In genomic region chr9:69758946-69759615, GRCm38 (mm10) we compare ENCODE assay signal across 9 mouse cellular contexts. TPM values are rescaled to one million over a fixed set of nuclear protein-coding genes. Genes with fewer than 3 reads are reported as not detected.
DNase-seq lines count a peak whose midpoint lies in the region; ATAC-seq and TF ChIP-seq lines count a peak whose summit lies in the region.
"Had no signal": no experiment of that assay in that cellular context is flagged by ENCODE, and none has a peak within 500 bp of the region (broad histone marks: within the 10 kb centered on the region; RNA-seq: fewer than 3 reads in every experiment).

No protein-coding gene starts in this region.

- H3K4me1 ChIP-seq in lung, postnatal 0 days (ENCODE audit: insufficient read depth, low read depth, low read length): no peaks in the 10 kb centered on the region
- H3K4me1 ChIP-seq in limb, embryonic 14.5 days (ENCODE audit: control insufficient read depth, insufficient read depth, low read length): peaks cover 3% of the 10 kb centered on the region; the same call in 1 of the 2 replicates

- no peak for TF ChIP-seq EP300 in lung, postnatal 0 days (IDR thresholded peaks at IDR 0.05)

- H3K27me3 ChIP-seq in lung, postnatal 0 days (replicated peaks; ENCODE audit: insufficient read depth, low read length): peaks cover 96% of the 10 kb centered on the region
- peaks cover 99% of the 10 kb centered on the region for H3K27me3 ChIP-seq in limb, embryonic 14.5 days (ENCODE audit: control insufficient read depth, insufficient read depth, low read length)

- 0 out of 2 replicates have a peak overlapping the region, but pooled peaks have one; percentile 1 for H3K4me3 ChIP-seq in lung, postnatal 0 days (ENCODE audit: low read depth, low read length)
- H3K4me3 ChIP-seq in limb, embryonic 14.5 days (replicated peaks; ENCODE audit: low read length): peak overlapping the region; percentile 11; the same call in 1 of the 2 replicates

- TF ChIP-seq POLR2A in limb, embryonic 14.5 days (IDR thresholded peaks at IDR 0.05; ENCODE audit: borderline replicate concordance, extremely low read depth, insufficient read depth, insufficient read length): no peak

- TF ChIP-seq CTCF in lung, postnatal 0 days (IDR thresholded peaks at IDR 0.05): no peak

- WGBS in lung, postnatal 0 days: 2% methylated on average over 42 of the region's 42 CpGs
- WGBS in limb, embryonic 14.5 days: 1% methylated on average over 42 of the region's 42 CpGs

- H3K4me2 ChIP-seq in lung, postnatal 0 days (replicated peaks; ENCODE audit: low read depth, low read length): peak overlapping the region; percentile 2; the same call in 1 of the 2 replicates
- peak overlapping the region; percentile 10; the same call in 1 of the 2 replicates for H3K4me2 ChIP-seq in limb, embryonic 14.5 days (replicated peaks; ENCODE audit: low read depth, low read length, severe bottlenecking)

- H3K9ac ChIP-seq in lung, postnatal 0 days (replicated peaks; ENCODE audit: low read depth): no peak overlapping the region
- no peak overlapping the region for H3K9ac ChIP-seq in limb, embryonic 14.5 days (ENCODE audit: low read depth, low read length, severe bottlenecking)

- no peak overlapping the region for H3K27ac ChIP-seq in lung, postnatal 0 days (ENCODE audit: low read length)
- H3K27ac ChIP-seq in limb, embryonic 14.5 days (replicated peaks; ENCODE audit: low read depth, low read length): no peak overlapping the region

- peak; percentile 14 to 17 for DNase-seq in cerebellum, postnatal 10 days
- no peak for DNase-seq in cerebellum, adult 11 months
- no peak for DNase-seq in lung, postnatal 0 days (ENCODE audit: low spot score)
- no peak for DNase-seq in lung, adult 18-20 months
- DNase-seq in limb, embryonic 14.5 days (ENCODE audit: low spot score): no peak
- peak; percentile 48 for DNase-seq in thymus, postnatal 25 days
- no peak for DNase-seq in layer of hippocampus, adult 18-20 months (ENCODE audit: low spot score in 2 of 2)
- DNase-seq in left cerebral cortex, adult 18-20 months (ENCODE audit: low spot score in 2 of 2): no peak
- DNase-seq: adrenal gland, adult 8-10 months had no signal

- no peaks in the 10 kb centered on the region for H3K36me3 ChIP-seq in lung, postnatal 0 days (ENCODE audit: insufficient read depth, low read length)
- no peaks in the 10 kb centered on the region for H3K36me3 ChIP-seq in limb, embryonic 14.5 days (ENCODE audit: control insufficient read depth, insufficient read depth, low read length)

- H3K9me3 ChIP-seq in lung, postnatal 0 days (ENCODE audit: low read length): no peaks in the 10 kb centered on the region
- H3K9me3 ChIP-seq in limb, embryonic 14.5 days (ENCODE audit: control insufficient read depth, low read length): no peaks in the 10 kb centered on the region

- no peak for ATAC-seq in lung, postnatal 0 days
- ATAC-seq in limb, embryonic 14.5 days (ENCODE audit: low FRiP score, low read depth): no peak

RNA-seq across cellular contexts. Expression of gene Foxb1, which starts 1.7 kb away (rescaled TPM):
- not detected in 2 replicates for polyA plus RNA-seq in lung, postnatal 0 days (2015; fragmentation: Nextera tagmentation; extraction: Ambion mirVana)
- polyA plus RNA-seq in limb, embryonic 14.5 days (2012; rRNA removed): 0.03 and 0.04 TPM in 2 replicates
- not detected in 2 replicates for polyA plus RNA-seq in limb, embryonic 14.5 days (2014; fragmentation: Nextera tagmentation; extraction: Ambion mirVana)
- not detected for total RNA-seq in layer of hippocampus, adult 18-20 months (2021)
- under 1 TPM in 1 of 2 experiments, not detected in 1; 0.12 TPM for total RNA-seq in left cerebral cortex, adult 18-20 months (2021)
- total RNA-seq: adrenal gland, adult 8-10 months had no signal

Comparison
In these comparisons a context has a peak if more than half of its experiments do, and no peak if none do; other contexts are left out.
1. DNase-seq: peak in cerebellum, postnatal 10 days (2 of 2) and thymus, postnatal 25 days (single experiment); none in cerebellum, adult 11 months (single experiment), lung, postnatal 0 days (single experiment), lung, adult 18-20 months (0 of 2), limb, embryonic 14.5 days (single experiment), layer of hippocampus, adult 18-20 months (0 of 2) and left cerebral cortex, adult 18-20 months (0 of 2).